Mouse (Mus musculus) MEL (cell line): Measurements from ENCODE around the gene Rsbn1l. TPM values are rescaled to one million over a fixed set of nuclear protein-coding genes. Genes with fewer than 3 reads are reported as not detected.

ENCODE experiments used
- DNase-seq: peaks from one replicate; pipeline ENCODE4 v3.0.0; 2011; ENCODE audit warnings: low read depth, low spot score
- H3K27ac ChIP-seq: 2 replicates; pipeline ENCODE4 v1.5.1; 2012; ENCODE audit warnings: low read depth, mild to moderate bottlenecking, control low read depth, low read length, moderate library complexity; ENCODE audit not compliant: control insufficient read depth
- H3K27me3 ChIP-seq, 2 experiments: fragments of 150-350 bp in 1 of 2; sonication (generic) in 1 of 2; 2 replicates each; pipeline ENCODE4 v1.6.1; 2012; ENCODE audit warnings: low read length in 2 of 2, mild to moderate bottlenecking in 2 of 2, improper control_type of control experiment in 1 of 2, moderate library complexity in 1 of 2; ENCODE audit not compliant: insufficient read depth in 2 of 2, control insufficient read depth in 1 of 2
- H3K36me3 ChIP-seq, 2 experiments: 2 replicates each; pipeline ENCODE4 v1.6.1; 2012 to 2014; ENCODE audit warnings: low read length in 2 of 2, improper control_type of control experiment in 1 of 2, inconsistent platforms in 1 of 2, mild to moderate bottlenecking in 1 of 2; ENCODE audit not compliant: insufficient read depth in 2 of 2, control insufficient read depth in 1 of 2
- H3K4me1 ChIP-seq, 2 experiments: fragments of 150-350 bp in 1 of 2; sonication (generic) in 1 of 2; 2 replicates each; pipeline ENCODE4 v1.6.1; 2012; ENCODE audit warnings: low read length in 2 of 2, improper control_type of control experiment in 1 of 2, mild to moderate bottlenecking in 1 of 2; ENCODE audit not compliant: insufficient read depth in 2 of 2, control insufficient read depth in 1 of 2
- H3K4me3 ChIP-seq, 2 experiments: fragments of 150-350 bp in 1 of 2; sonication (generic) in 1 of 2; 2 replicates each; pipeline ENCODE4 v1.5.1; 2012; ENCODE audit warnings: low read depth in 2 of 2, low read length in 2 of 2, mild to moderate bottlenecking in 2 of 2, moderate library complexity in 2 of 2, control low read depth in 1 of 2, improper control_type of control experiment in 1 of 2; ENCODE audit not compliant: control insufficient read depth in 1 of 2, insufficient read depth in 1 of 2
- H3K79me2 ChIP-seq: 2 replicates; pipeline ENCODE4 v1.6.1; 2012; ENCODE audit warnings: mild to moderate bottlenecking, low read length, moderate library complexity; ENCODE audit not compliant: control insufficient read depth, poor library complexity, insufficient read depth
- H3K9ac ChIP-seq: 2 replicates; pipeline ENCODE4 v1.6.1; 2012; ENCODE audit warnings: low read depth, mild to moderate bottlenecking, control low read depth, low read length, moderate library complexity; ENCODE audit not compliant: control insufficient read depth, poor library complexity, severe bottlenecking
- H3K9me3 ChIP-seq: fragments of 150-350 bp; sonication (generic); replicated peaks from 2 replicates; pipeline ENCODE4 v1.6.1; 2012; ENCODE audit warnings: mild to moderate bottlenecking, low read length, improper control_type of control experiment, moderate library complexity; ENCODE audit not compliant: insufficient read depth
- BHLHE40 ChIP-seq: IDR thresholded peaks from 2 replicates; pipeline ENCODE4 v1.6.1; 2012; ENCODE audit warnings: low read depth, mild to moderate bottlenecking, inconsistent platforms, low read length, improper control_type of control experiment, borderline replicate concordance
- CHD1 ChIP-seq: IDR thresholded peaks from 2 replicates; pipeline ENCODE4 v1.6.1; 2012; ENCODE audit warnings: low read depth, mild to moderate bottlenecking, inconsistent platforms, low read length, improper control_type of control experiment
- E2F4 ChIP-seq: IDR thresholded peaks from 2 replicates; pipeline ENCODE4 v1.6.1; 2011; ENCODE audit warnings: low read depth, low read length, improper control_type of control experiment, borderline replicate concordance
- ELF1 ChIP-seq: IDR thresholded peaks from 2 replicates; pipeline ENCODE4 v1.6.1; 2014; ENCODE audit warnings: low read depth, mild to moderate bottlenecking, inconsistent platforms, low read length, improper control_type of control experiment, moderate library complexity
- ETS1 ChIP-seq: IDR thresholded peaks from 2 replicates; pipeline ENCODE4 v1.6.1; 2012; ENCODE audit warnings: low read depth, mild to moderate bottlenecking, inconsistent platforms, low read length, improper control_type of control experiment, moderate library complexity
- GATA1 ChIP-seq: IDR thresholded peaks from 2 replicates; pipeline ENCODE4 v1.6.1; 2011; ENCODE audit warnings: low read depth, low read length, improper control_type of control experiment
- HCFC1 ChIP-seq: IDR thresholded peaks from 2 replicates; pipeline ENCODE4 v1.6.1; 2012; ENCODE audit warnings: low read depth, mild to moderate bottlenecking, inconsistent platforms, low read length, improper control_type of control experiment, moderate library complexity
- JUND ChIP-seq: IDR thresholded peaks from 2 replicates; pipeline ENCODE4 v1.6.1; 2011; ENCODE audit warnings: low read depth, mild to moderate bottlenecking, improper control_type of control experiment, low read length
- MAFK ChIP-seq: IDR thresholded peaks from 2 replicates; pipeline ENCODE4 v1.6.1; 2011; ENCODE audit warnings: low read depth, mild to moderate bottlenecking, low read length, improper control_type of control experiment, borderline replicate concordance
- MAX ChIP-seq: IDR thresholded peaks from 2 replicates; pipeline ENCODE4 v1.6.1; 2011; ENCODE audit warnings: low read length, improper control_type of control experiment
- MAZ ChIP-seq: IDR thresholded peaks from 2 replicates; pipeline ENCODE4 v1.6.1; 2012; ENCODE audit warnings: low read depth, mild to moderate bottlenecking, inconsistent platforms, low read length, improper control_type of control experiment
- MEF2A ChIP-seq: IDR thresholded peaks from 2 replicates; pipeline ENCODE4 v1.6.1; 2014; ENCODE audit warnings: low read depth, mild to moderate bottlenecking, inconsistent platforms, low read length, improper control_type of control experiment; ENCODE audit not compliant: poor library complexity, insufficient replicate concordance, severe bottlenecking; ENCODE audit errors: extremely low read depth
- MXI1 ChIP-seq: IDR thresholded peaks from 2 replicates; pipeline ENCODE4 v1.6.1; 2011; ENCODE audit warnings: mild to moderate bottlenecking, low read depth, low read length, improper control_type of control experiment
- MYB ChIP-seq: IDR thresholded peaks from 2 replicates; pipeline ENCODE4 v1.6.1; 2011; ENCODE audit warnings: mild to moderate bottlenecking, low read depth, low read length, improper control_type of control experiment
- MYC ChIP-seq: IDR thresholded peaks from 2 replicates; pipeline ENCODE4 v1.6.1; 2011; ENCODE audit warnings: low read depth, mild to moderate bottlenecking, low read length, improper control_type of control experiment, moderate library complexity
- POLR2A ChIP-seq, 2 experiments: IDR thresholded peaks; 2 replicates each; pipeline ENCODE4 v1.6.1; 2011 to 2012; ENCODE audit warnings: low read length in 2 of 2, mild to moderate bottlenecking in 2 of 2, control low read depth in 1 of 2, improper control_type of control experiment in 1 of 2, low read depth in 1 of 2, moderate library complexity in 1 of 2; ENCODE audit not compliant: control insufficient read depth in 1 of 2, insufficient read depth in 1 of 2, poor library complexity in 1 of 2
- RAD21 ChIP-seq: IDR thresholded peaks from 2 replicates; pipeline ENCODE4 v1.6.1; 2011; ENCODE audit warnings: mild to moderate bottlenecking, low read depth, low read length, improper control_type of control experiment
- RCOR1 ChIP-seq: IDR thresholded peaks from 2 replicates; pipeline ENCODE4 v1.6.1; 2012; ENCODE audit warnings: low read depth, mild to moderate bottlenecking, inconsistent platforms, low read length, improper control_type of control experiment
- SIN3A ChIP-seq: IDR thresholded peaks from 2 replicates; pipeline ENCODE4 v1.6.1; 2012; ENCODE audit warnings: low read length, improper control_type of control experiment, inconsistent platforms
- SMC3 ChIP-seq: IDR thresholded peaks from 2 replicates; pipeline ENCODE4 v1.6.1; 2011; ENCODE audit warnings: low read depth, low read length, improper control_type of control experiment
- TAL1 ChIP-seq: IDR thresholded peaks from 2 replicates; pipeline ENCODE4 v1.6.1; 2012; ENCODE audit warnings: mild to moderate bottlenecking, inconsistent platforms, low read length, moderate library complexity, mixed read lengths
- TCF12 ChIP-seq: IDR thresholded peaks from 2 replicates; pipeline ENCODE4 v1.6.1; 2014; ENCODE audit warnings: low read depth, mild to moderate bottlenecking, inconsistent platforms, low read length, improper control_type of control experiment, moderate library complexity
- USF1 ChIP-seq: IDR thresholded peaks from 2 replicates; pipeline ENCODE4 v1.6.1; 2014; ENCODE audit warnings: low read depth, mild to moderate bottlenecking, inconsistent platforms, low read length, improper control_type of control experiment, moderate library complexity
- ZC3H11A ChIP-seq: IDR thresholded peaks from 2 replicates; pipeline ENCODE4 v1.6.1; 2012; ENCODE audit warnings: low read depth, mild to moderate bottlenecking, inconsistent platforms, low read length, improper control_type of control experiment
- ZKSCAN1 ChIP-seq: IDR thresholded peaks from 2 replicates; pipeline ENCODE4 v1.6.1; 2012; ENCODE audit warnings: low read depth, mild to moderate bottlenecking, inconsistent platforms, low read length, improper control_type of control experiment, moderate library complexity
- ZMIZ1 ChIP-seq: IDR thresholded peaks from 2 replicates; pipeline ENCODE4 v1.6.1; 2012; ENCODE audit warnings: low read depth, mild to moderate bottlenecking, inconsistent platforms, low read length, improper control_type of control experiment, moderate library complexity
- ZNF384 ChIP-seq: IDR thresholded peaks from 2 replicates; pipeline ENCODE4 v1.6.1; 2012; ENCODE audit warnings: low read depth, mild to moderate bottlenecking, inconsistent platforms, low read length, improper control_type of control experiment
- polyA plus RNA-seq, 2 experiments: library from polyadenylated mRNA; stranded (reverse) in 1 of 2; unstranded in 1 of 2; fragments of >175 nt in 1 of 2; fragments of >200 nt in 1 of 2; gene quantifications; 2 replicates each; pipeline versions ENCODE4 v1.2.1 to v1.2.4; 2012; ENCODE audit warnings: low replicate concordance in 2 of 2, low read depth in 1 of 2; ENCODE audit not compliant: insufficient read length in 2 of 2, insufficient read depth in 1 of 2, missing spikeins in 1 of 2
- total RNA-seq: library from RNA; depleted of rRNA; stranded (reverse); fragments of 300-350 nt; gene quantifications from 2 replicates; pipeline ENCODE4 v1.2.3, GENCODE M21; 2012

Gene Rsbn1l
- total and polyA plus RNA-seq, 3 experiments, result 5.0 to 78.2 (median 17.4) TPM

DNA sequence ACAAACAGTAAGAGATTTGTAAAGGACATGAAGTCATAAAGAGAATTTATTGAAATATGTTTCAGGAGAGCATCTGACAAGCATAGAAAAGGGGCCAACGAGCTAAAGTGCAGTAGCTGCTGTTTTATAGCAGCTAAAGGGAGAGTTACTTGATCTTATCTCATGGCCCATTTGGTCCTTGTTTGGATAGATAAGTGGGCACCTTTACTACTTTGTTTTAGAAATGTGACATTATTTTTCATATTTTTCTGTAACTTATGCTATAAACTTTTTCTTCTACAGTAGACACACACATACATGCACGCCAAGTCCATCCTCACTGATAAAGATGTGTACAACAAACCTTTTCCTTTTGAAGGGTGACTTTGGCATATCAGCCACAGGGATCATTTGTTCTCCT lies 50.8 kb downstream of the Rsbn1l start (continued):
- TF ChIP-seq MEF2A (0 out of 2 replicates have a peak, but pooled peaks have one; percentile 50), MAZ (no peak), JUND (no peak), ELF1 (no peak), CHD1 (no peak), MAFK (peak; percentile 22; the same call in 1 of the 2 replicates), ZNF384 (peak; percentile 30; the same call in 1 of the 2 replicates), SMC3 (no peak), RAD21 (no peak), MYB (no peak)

DNA sequence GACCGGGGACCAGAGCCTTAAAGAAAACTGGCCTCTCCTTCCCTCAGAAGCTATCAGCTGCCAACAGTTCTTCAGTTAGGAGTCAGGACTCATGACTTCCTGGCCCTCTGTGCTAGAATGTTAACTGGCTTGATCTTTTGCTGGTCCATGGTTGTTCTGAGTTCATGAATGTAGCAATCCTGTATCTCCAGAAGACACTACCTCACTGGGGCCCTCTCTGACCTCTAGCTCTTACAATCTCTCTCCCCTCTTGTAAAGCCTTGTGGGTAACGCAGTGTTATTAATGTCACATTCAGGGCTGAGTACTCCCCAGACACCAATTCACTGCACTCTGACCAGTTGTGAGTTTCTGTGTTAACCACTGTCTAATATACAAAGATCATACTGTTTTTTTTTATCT lies 51.6 kb downstream of the Rsbn1l start:
- Histone ChIP-seq H3K4me1 (peaks cover 18 to 27% of the 10 kb centered on the region in 2 experiments), H3K36me3 (peaks cover 8 to 34% of the 10 kb centered on the region in 2 experiments), H3K9ac (no peak overlapping the region), H3K27me3 (no peaks in the 10 kb centered on the region), H3K9me3 (no peaks in the 10 kb centered on the region), H3K79me2 (peaks cover 2% of the 10 kb centered on the region; the same call in 1 of the 2 replicates), H3K4me3 (no peak overlapping the region), H3K27ac (peak overlapping the region; percentile 8; the same call in 1 of the 2 replicates)
- TF ChIP-seq MAZ (no peak), TAL1 (no peak), E2F4 (no peak), MAX (no peak), TCF12 (peak; percentile 34; the same call in 1 of the 2 replicates)
- no peak for DNase-seq

DNA sequence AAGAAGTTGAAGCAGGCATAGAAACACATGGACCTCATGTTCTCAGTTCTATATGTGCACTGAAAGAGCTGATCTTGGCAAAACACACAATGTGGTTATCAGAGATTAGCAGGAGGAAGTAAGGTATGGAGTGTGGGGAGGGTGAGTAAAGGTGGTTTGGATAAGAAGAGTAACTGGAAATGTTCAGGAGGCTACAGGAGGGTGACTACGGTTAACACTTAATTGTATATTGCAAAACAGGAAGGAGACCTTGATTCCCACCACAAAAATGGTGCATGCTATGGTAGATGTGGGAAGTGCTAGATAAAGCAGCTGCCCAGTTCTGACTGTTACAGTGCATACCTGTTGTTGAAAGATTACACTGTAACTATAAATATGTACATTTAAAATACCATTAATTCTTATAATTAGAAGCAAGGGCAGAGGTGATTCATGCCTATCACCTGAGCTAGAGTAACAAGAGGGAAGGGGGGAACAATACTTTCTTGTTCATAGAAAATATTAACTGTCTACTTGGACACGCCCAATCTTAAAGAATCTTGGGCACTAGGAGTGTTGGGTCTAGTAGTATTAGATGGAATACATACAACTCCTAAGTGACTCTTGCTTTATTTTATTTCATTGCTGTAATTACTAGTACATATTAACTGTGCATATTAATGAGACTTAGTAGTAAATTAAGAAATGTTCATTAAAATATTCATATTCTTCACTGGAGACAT lies 58.6 kb downstream of the Rsbn1l start:
- Histone ChIP-seq H3K27ac (peak overlapping the region; percentile 66), H3K4me1 (peaks cover 11 to 12% of the 10 kb centered on the region in 2 experiments), H3K4me3 (no peak overlapping the region), H3K9me3 (no peaks in the 10 kb centered on the region), H3K79me2 (peaks cover 2% of the 10 kb centered on the region), H3K27me3 (no peaks in the 10 kb centered on the region), H3K36me3 (peaks cover 15 to 25% of the 10 kb centered on the region in 2 experiments), H3K9ac (no peak overlapping the region)
- peak; percentile 99 for DNase-seq
- TF ChIP-seq MYB (peak; percentile 97), MXI1 (peak; percentile 97), BHLHE40 (peak; percentile 89), SIN3A (peak; percentile 92), MAFK (peak; percentile 98), ELF1 (peak; percentile 79), TAL1 (peak; percentile 100), TCF12 (peak; percentile 99), RCOR1 (peak; percentile 98), ZMIZ1 (0 out of 2 replicates have a peak, but pooled peaks have one; percentile 23), MEF2A (peak; percentile 98), POLR2A (IDR thresholded peaks at IDR 0.05; ENCODE audit: control insufficient read depth in 1 of 2, insufficient read depth in 1 of 2, low read depth in 1 of 2, low read length in 2 of 2, poor library complexity in 1 of 2) (peak in 1 of 2 experiments; percentile 34; a peak in 1 of 4 replicates), GATA1 (peak; percentile 99), USF1 (no peak), ETS1 (peak; percentile 99), ZKSCAN1 (no peak), MYC (peak; percentile 99), ZC3H11A (no peak), JUND (no peak), HCFC1 (peak; percentile 61; the same call in 1 of the 2 replicates), MAZ (peak; percentile 91)
